Mouse (Mus musculus) lung, embryonic 15.5 days (tissue): ENCODE measurements around the gene Tmem39b. TPM values are rescaled to one million over a fixed set of nuclear protein-coding genes. Genes with fewer than 3 reads are reported as not detected.
"Not testable (repeated sequence)": the region's sequence is repeated elsewhere in the genome, so short reads cannot be mapped to it uniquely, and the experiment has no call there.

Experiments used
- ATAC-seq: fragments of 200-750 bp; cut with Nextera tagmentation; 2 replicates; pipeline ENCODE4 v1.8.0; 2017; ENCODE audit warnings: moderate number of reproducible peaks, borderline replicate concordance; ENCODE audit not compliant: low FRiP score, low TSS enrichment; ENCODE audit errors: extremely low read depth
- H3K27ac ChIP-seq: fragments of 300-500 bp; sonication (generic); 2 replicates; pipeline ENCODE4 v1.5.1; 2015; ENCODE audit warnings: moderate library complexity, mild to moderate bottlenecking, inconsistent platforms
- H3K27me3 ChIP-seq: fragments of 300-500 bp; sonication (generic); 2 replicates; pipeline ENCODE4 v1.6.1; 2015; ENCODE audit warnings: inconsistent platforms
- H3K36me3 ChIP-seq: fragments of 300-500 bp; sonication (generic); 2 replicates; pipeline ENCODE4 v1.6.1; 2015; ENCODE audit warnings: inconsistent platforms
- H3K4me1 ChIP-seq: fragments of 300-500 bp; sonication (generic); 2 replicates; pipeline ENCODE4 v1.6.1; 2015; ENCODE audit warnings: inconsistent platforms
- H3K4me2 ChIP-seq: fragments of 300-500 bp; sonication (generic); 2 replicates; pipeline ENCODE4 v1.6.1; 2015; ENCODE audit warnings: inconsistent platforms, mild to moderate bottlenecking, moderate library complexity
- H3K4me3 ChIP-seq: fragments of 300-500 bp; sonication (generic); 2 replicates; pipeline ENCODE4 v1.5.1; 2015; ENCODE audit warnings: mild to moderate bottlenecking, inconsistent platforms
- H3K9ac ChIP-seq: fragments of 300-500 bp; sonication (generic); 2 replicates; pipeline ENCODE4 v1.6.1; 2015; ENCODE audit warnings: inconsistent platforms
- H3K9me3 ChIP-seq: fragments of 300-500 bp; sonication (generic); 2 replicates; pipeline ENCODE4 v1.6.1; 2016; ENCODE audit warnings: inconsistent platforms
- WGBS: fragments of 180-500 bp; shearing (Covaris S2); methylation state at CpG from one replicate; pipeline ENCODE4 v1.1.7; 2015; 5-methylcytosine and 5-hydroxymethylcytosine counted together
- polyA plus RNA-seq: library from polyadenylated mRNA; unstranded; fragments of >200 nt; fragmentation: Nextera tagmentation; extraction: Ambion mirVana; gene quantifications from 2 replicates; pipeline ENCODE4 v1.2.1, GENCODE M21; 2015

Gene Tmem39b
- polyA plus RNA-seq, result 12.6 and 13.6 TPM in 2 replicates

DNA sequence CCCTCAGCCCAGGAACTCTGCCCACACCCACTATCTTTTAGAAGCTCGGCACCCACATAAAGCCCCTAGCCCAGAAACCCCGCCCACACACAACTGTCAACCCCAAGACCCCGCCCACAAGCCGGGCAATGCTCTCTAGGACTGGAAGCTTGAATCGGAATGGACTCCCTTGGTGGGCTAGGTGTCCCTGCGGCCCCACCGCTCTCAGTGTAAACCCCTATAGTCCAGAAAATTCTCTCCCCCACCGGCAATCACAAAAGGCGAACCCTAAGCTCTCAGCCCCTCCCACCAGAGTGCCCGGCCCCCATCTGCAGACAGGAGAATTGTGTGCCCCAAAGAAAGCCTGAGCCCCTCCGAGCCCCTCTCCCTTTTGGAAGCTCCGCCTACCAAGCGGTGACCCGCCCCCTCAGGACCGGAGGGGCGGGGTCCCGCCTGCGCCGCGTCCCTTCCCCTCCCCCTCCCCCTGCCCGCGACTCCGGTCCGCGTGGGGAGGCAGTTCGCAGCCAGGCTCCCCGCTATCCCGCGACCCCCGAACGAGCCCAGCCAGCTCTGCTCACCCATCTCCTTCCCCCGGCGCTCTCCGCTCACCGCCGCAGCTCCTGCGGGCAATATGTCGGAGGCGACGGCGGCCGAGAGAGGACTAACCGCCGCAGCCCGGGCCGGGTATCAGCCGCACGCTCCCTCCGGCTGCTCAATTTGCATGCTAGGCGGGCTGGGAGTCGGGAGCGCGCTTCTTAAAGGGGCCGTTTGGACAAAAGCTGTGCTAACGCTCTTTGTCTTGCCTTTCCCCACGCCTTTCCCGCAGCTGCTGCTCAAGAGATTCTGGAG, at the start of gene Tmem39b:
Gene Tmem39b (minus strand): TSS at position 681 of the 828 bp plus-strand sequence.
- Histone ChIP-seq H3K4me3 (peak within 1 kb of the TSS; percentile 68), H3K36me3 (peaks cover 24% of the 10 kb centered on the region), H3K4me2 (peak within 1 kb of the TSS; percentile 84), H3K9me3 (no peaks in the 10 kb centered on the region), H3K4me1 (peaks cover 18% of the 10 kb centered on the region), H3K9ac (peak within 1 kb of the TSS; percentile 68), H3K27me3 (no peaks in the 10 kb centered on the region), H3K27ac (peak within 1 kb of the TSS; percentile 83)
- under 1% methylated on average over 55 of the region's 57 CpGs for WGBS
- ATAC-seq, result peak; percentile 88

DNA sequence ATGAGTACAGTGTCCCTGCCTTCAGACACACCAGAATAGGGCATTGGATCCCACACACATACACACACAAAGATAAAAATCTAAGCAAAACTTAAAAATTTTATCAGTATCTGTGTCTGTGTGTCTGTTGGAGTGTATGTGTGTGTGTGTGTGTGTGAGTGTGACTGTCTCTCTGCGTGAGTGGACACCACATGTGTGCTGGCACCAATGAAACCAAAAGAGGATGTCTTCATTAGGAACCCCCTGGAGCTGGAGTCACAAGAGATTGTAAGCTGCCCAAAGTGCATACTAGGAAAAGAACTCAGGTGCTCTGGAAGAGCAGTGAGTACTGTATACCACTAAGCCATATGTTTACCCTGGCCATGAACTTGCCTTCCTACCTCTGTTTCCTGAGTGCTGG, 49.5 kb upstream of the Tmem39b start:
- no peak for ATAC-seq
- Histone ChIP-seq H3K9me3 (no peaks in the 10 kb centered on the region), H3K4me2 (no peak overlapping the region), H3K27me3 (no peaks in the 10 kb centered on the region), H3K36me3 (no peaks in the 10 kb centered on the region), H3K9ac (no peak overlapping the region), H3K4me1 (peaks cover 10% of the 10 kb centered on the region), H3K4me3 (no peak overlapping the region), H3K27ac (no peak overlapping the region)
- 68% methylated on average over 1 of the region's 1 CpGs for WGBS

DNA sequence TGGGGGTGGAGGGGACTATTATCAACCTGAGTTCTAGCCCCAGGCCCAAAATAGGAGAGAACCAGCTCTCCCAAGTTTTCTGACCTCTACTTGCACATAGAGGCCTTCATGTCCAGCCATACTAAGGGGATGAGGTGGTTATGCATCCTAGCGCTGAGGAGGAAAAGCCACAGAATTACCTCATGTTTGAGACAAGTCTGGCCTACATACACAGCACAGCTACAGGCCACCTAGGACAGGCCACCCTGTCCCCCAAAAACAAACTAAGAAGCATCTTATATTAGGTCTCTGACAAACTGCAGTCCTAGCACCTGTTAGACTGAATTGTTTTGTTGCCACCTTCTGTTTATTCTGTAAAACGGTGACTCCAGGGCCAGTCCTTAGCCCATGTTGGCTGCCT, 46.9 kb upstream of the Tmem39b start:
- Histone ChIP-seq H3K9ac (peak overlapping the region; percentile 67), H3K9me3 (no peaks in the 10 kb centered on the region), H3K4me1 (peaks cover 25% of the 10 kb centered on the region), H3K27ac (peak overlapping the region; percentile 99), H3K4me2 (peak overlapping the region; percentile 67), H3K36me3 (no peaks in the 10 kb centered on the region), H3K27me3 (no peaks in the 10 kb centered on the region), H3K4me3 (peak overlapping the region; percentile 93; the same call in 1 of the 2 replicates)
- WGBS, result 27% methylated on average over 2 of the region's 2 CpGs
- no peak for ATAC-seq

DNA sequence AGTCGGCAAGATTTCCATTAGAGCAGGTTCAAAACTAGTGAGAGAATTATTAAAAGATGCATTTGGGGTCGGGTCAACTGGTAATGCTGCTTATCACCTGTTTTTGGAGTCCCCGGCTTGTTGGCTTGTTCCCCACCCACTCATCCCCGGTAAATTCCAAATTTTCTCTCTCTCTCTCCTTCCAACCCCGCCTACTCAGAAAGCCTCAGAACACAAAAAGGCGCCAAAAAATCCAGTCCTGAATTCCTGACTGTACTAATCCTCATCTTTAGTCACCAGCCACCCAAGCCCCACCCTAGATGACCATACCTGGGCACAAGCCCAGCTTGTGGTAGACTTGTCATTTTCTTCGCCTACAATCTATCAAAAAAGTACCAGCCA, 46.4 kb upstream of the Tmem39b start:
- ATAC-seq, result no peak
- H3K9me3 ChIP-seq, result no peaks in the 10 kb centered on the region
- H3K4me3 ChIP-seq, result peak overlapping the region; percentile 93
- H3K27ac ChIP-seq, result peak overlapping the region; percentile 99
- peaks cover 28% of the 10 kb centered on the region for H3K4me1 ChIP-seq
- no peaks in the 10 kb centered on the region for H3K36me3 ChIP-seq
- WGBS, result 10% methylated on average over 7 of the region's 7 CpGs
- H3K4me2 ChIP-seq, result peak overlapping the region; percentile 67
- H3K27me3 ChIP-seq, result no peaks in the 10 kb centered on the region
- peak overlapping the region; percentile 67 for H3K9ac ChIP-seq

DNA sequence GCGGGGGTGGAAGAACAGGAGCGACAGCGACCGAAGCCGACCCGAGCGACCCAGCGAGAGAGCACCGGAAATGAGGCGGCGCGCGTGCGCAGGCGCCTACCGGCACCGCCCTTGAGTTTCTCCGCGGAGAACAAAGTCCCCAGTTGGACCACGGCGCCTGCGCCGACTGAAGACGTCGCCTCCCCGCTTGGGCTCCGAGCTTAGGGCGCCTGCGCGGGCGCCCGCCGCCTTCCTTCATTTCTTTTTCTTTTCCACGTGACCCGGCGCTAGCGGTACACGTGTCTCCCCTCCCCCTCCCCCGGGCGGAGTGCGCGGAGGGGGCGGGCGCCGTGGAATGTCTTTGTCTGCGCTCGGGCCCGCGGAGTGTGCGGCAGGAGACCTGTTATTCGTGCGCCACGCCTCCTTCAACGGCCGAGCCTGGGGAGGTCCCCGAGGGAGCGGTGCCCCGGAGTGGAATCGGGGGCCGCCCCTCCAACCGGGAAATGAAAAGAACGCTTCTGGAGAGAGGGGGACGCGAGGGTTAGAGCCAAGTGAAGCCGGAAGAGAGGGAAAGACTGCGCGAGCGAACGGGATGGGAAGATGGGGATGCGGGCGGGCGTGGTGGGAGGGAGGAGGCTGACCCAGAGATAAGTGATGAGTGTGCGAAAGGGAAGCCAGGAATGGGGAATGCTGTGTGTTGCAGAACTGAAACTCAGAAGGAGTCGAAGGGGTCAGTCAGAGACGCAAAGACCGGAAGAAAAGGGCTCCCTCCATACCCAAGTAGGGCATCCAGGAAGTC, 45.8 kb upstream of the Tmem39b start, which contains the start of gene Khdrbs1:
Gene Khdrbs1 (minus strand): TSS at position 72 of the 778 bp plus-strand sequence.
- Histone ChIP-seq H3K4me1 (peaks cover 29% of the 10 kb centered on the region), H3K9me3 (no peaks in the 10 kb centered on the region), H3K27ac (peak within 1 kb of the TSS; percentile 99), H3K4me3 (peak within 1 kb of the TSS; percentile 93), H3K4me2 (peak within 1 kb of the TSS; percentile 70), H3K36me3 (no peaks in the 10 kb centered on the region), H3K27me3 (no peaks in the 10 kb centered on the region), H3K9ac (peak within 1 kb of the TSS; percentile 100)
- WGBS, result under 1% methylated on average over 72 of the region's 76 CpGs
- peak; percentile 95 for ATAC-seq

DNA sequence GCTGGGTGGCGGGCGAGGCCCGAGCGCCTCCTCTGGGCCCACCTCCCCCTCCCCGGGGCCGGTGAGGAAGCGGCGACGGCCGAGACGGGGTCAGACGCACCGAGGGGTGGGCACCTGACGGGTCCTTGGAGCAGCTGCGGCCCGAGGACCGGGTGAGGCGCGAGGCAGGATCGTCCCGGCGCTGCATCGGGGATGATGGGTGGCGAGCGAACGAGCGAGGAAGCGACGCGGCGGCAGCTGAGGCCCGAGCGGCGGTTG, 45.3 kb upstream of the Tmem39b start:
- Histone ChIP-seq H3K27me3 (no peaks in the 10 kb centered on the region), H3K4me2 (peak overlapping the region; percentile 70), H3K9me3 (no peaks in the 10 kb centered on the region), H3K9ac (peak overlapping the region; percentile 100), H3K4me1 (peaks cover 33% of the 10 kb centered on the region), H3K27ac (peak overlapping the region; percentile 96), H3K4me3 (peak overlapping the region; percentile 93), H3K36me3 (no peaks in the 10 kb centered on the region)
- 0% methylated on average over 22 of the region's 34 CpGs for WGBS
- ATAC-seq, result peak; percentile 41; the same call in 1 of the 2 replicates

DNA sequence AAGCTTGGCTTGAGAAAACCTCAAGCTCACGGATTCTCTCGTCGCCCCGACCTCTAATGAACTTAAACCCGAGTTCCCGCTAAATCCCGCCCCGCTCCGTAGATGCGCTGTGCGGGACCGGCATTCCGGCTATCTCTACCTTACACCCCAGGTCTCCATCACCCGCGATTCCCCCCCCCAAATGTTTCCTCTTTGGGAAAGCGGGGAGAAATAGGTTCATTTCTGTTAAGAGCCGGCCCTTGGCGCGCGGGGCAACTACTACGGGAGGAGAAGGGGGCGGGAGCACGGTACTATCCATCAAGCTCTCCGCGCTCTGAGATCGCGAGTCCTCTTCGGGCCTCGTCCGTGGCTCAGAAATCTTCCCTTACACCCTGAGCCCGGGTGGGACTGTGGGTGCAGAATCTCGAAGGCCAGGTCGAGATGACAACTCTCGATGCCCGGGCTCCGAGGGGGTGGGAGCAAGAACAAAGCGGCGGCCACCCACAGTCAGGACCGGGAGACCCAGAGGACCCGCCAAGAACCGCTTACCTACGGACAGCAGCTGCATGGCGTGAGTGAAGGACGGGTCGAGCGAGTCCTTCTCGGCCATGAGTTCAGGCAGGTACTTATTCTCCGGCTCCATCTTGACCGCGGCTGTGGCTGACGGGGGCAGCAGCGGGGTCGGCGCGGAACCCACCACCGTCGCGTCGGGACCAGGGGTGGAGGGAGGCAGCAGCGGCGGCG, 44.8 kb upstream of the Tmem39b start:
- peaks cover 33% of the 10 kb centered on the region for H3K4me1 ChIP-seq
- peak overlapping the region; percentile 96 for H3K27ac ChIP-seq
- peak overlapping the region; percentile 70 for H3K4me2 ChIP-seq
- WGBS, result under 1% methylated on average over 58 of the region's 62 CpGs
- H3K4me3 ChIP-seq, result peak overlapping the region; percentile 93
- H3K36me3 ChIP-seq, result no peaks in the 10 kb centered on the region
- H3K27me3 ChIP-seq, result no peaks in the 10 kb centered on the region
- ATAC-seq, result peak; percentile 1; the same call in 1 of the 2 replicates
- no peaks in the 10 kb centered on the region for H3K9me3 ChIP-seq
- peak overlapping the region; percentile 100 for H3K9ac ChIP-seq

DNA sequence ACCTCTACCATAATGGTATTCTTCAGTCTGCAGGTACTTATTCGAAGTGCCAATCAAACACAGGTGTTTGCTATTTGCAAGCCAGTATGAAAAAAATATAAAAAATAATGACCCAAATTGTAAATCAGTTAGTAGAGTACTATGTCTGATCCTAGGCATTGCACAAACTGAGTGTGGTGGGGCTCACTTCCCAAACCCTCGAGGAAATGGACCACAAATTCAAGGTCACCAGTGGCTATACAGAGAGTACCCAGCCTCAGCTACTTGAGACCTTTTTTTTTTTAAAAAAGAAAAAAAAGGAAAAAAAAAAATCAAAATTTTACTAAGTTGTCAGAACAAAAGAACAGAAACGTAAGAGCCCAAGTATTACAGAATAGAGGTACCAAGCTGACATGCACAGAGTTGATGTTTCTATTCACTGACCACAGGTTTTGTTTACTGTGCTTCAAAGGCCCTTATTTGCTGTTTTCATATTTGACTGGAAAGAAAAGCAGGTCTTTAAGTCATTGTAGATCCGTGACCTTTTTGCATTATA, 42.5 kb upstream of the Tmem39b start:
- H3K4me3 ChIP-seq, result no peak overlapping the region
- 0 out of 2 replicates have a peak, but pooled peaks cover 4% of the 10 kb centered on the region for H3K36me3 ChIP-seq
- no peak overlapping the region for H3K27ac ChIP-seq
- H3K4me1 ChIP-seq, result peaks cover 43% of the 10 kb centered on the region
- 61% methylated on average over 4 of the region's 4 CpGs for WGBS
- ATAC-seq, result no peak
- no peak overlapping the region for H3K9ac ChIP-seq
- H3K9me3 ChIP-seq, result no peaks in the 10 kb centered on the region
- H3K4me2 ChIP-seq, result peak overlapping the region; percentile 70; the same call in 1 of the 2 replicates
- H3K27me3 ChIP-seq, result no peaks in the 10 kb centered on the region

DNA sequence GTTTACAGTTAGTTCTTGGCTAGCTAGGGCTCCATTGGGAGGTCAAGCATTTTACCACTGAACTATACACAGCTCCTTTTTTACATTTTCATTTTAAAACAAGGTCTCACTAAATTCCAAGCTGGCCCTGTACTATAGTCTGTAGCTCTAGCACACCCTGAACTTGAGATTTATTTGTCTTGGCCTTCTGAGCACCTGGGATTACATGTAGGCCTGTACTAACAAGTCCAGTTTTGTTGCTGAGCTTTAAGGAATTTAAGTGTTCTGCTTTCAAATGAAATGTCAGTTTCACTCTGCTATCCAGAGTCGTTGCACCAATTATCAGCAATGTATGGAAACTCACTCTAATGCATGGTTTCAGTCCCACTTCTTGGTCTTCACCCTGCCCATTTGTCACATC, 39.5 kb upstream of the Tmem39b start:
- no peaks in the 10 kb centered on the region for H3K27me3 ChIP-seq
- no peak overlapping the region for H3K4me3 ChIP-seq
- H3K4me2 ChIP-seq, result no peak overlapping the region
- H3K9ac ChIP-seq, result no peak overlapping the region
- WGBS, result 76% methylated on average over 1 of the region's 1 CpGs
- 0 out of 2 replicates have a peak overlapping the region, but pooled peaks have one; percentile 28 for H3K27ac ChIP-seq
- peaks cover 40% of the 10 kb centered on the region for H3K4me1 ChIP-seq
- 0 out of 2 replicates have a peak, but pooled peaks cover 4% of the 10 kb centered on the region for H3K36me3 ChIP-seq
- ATAC-seq, result no peak
- H3K9me3 ChIP-seq, result no peaks in the 10 kb centered on the region

DNA sequence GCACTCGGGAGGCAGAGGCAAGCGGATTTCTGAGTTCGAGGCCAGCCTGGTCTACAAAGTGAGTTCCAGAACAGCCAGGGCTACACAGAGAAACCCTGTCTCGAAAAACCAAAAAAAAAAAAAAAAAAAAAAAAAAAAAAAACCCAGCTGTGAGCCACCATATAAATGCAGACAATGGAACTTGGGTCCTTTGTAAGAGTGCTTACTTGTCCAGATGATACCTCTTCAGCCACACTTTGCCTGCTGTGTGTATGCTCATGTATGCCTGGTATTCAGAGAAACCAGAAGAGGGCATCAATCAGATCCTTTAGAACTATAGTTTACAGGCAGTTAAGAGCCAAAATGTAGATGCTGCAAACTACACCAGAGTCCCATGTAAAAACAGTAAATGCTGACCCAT, 38.8 kb upstream of the Tmem39b start:
- 91% methylated on average over 4 of the region's 4 CpGs for WGBS
- H3K4me3 ChIP-seq, H3K27me3 ChIP-seq, H3K4me2 ChIP-seq, H3K27ac ChIP-seq, H3K9ac ChIP-seq, H3K36me3 ChIP-seq, H3K9me3 ChIP-seq, ATAC-seq: not testable (repeated sequence)
- peaks cover 39% of the 10 kb centered on the region for H3K4me1 ChIP-seq

DNA sequence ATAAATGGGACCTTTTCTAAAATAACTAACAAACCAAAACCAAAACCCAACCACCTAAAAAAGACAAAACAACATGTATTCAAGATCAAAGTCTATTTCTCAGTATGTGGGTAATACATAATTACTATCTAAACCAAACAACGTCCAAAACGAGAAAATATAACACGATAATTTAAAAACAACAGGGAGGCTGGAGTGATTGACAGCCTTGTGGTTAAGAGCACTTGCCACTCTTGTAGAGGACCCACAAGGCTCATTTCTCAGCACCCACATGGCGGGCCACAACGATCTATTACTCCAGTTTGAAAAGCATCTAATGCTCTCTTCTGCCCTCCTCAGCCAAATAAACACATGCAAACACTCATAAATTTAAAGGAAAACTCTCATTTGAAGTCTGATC, 34.8 kb upstream of the Tmem39b start:
- Histone ChIP-seq H3K9me3 (no peaks in the 10 kb centered on the region), H3K4me3 (no peak overlapping the region), H3K9ac (no peak overlapping the region), H3K4me1 (peaks cover 14% of the 10 kb centered on the region; the same call in 1 of the 2 replicates), H3K4me2 (no peak overlapping the region), H3K36me3 (peaks cover 42% of the 10 kb centered on the region), H3K27me3 (no peaks in the 10 kb centered on the region), H3K27ac (no peak overlapping the region)
- ATAC-seq, result no peak
- 81% methylated on average over 5 of the region's 5 CpGs for WGBS
